Mouse (Mus musculus): ENCODE measurements at regions not wholly inside any gene's neighbourhood (a gene's known extent, or its start where the extent isn't known, plus 50 kb on each side); places are given as distances from the start of the nearest gene placed in this dataset.
A peak's percentile ranks its signal among the peaks of the same experiment; 100 is the strongest.

- DNase-seq (ENCODE audit: low spot score in 2 of 2) = no peak
These were observed 340.6 kb upstream of the Myt1l start for GRCm38 (mm10) chr12:29187619-29188018.

GRCm38 (mm10) chr12:29192391-29192790, 335.8 kb upstream of the Myt1l start:
- DNase-seq (ENCODE audit: low spot score in 2 of 2) = no peak

GRCm38 (mm10) chr12:29211946-29212345, 316.2 kb upstream of the Myt1l start:
- DNase-seq (ENCODE audit: low spot score in 2 of 2) = no peak

GRCm38 (mm10) chr12:29213625-29214024, 314.6 kb upstream of the Myt1l start:
- no peak for DNase-seq (ENCODE audit: low spot score in 2 of 2)

- no peak for DNase-seq (ENCODE audit: low spot score in 2 of 2)
These were observed 306.1 kb upstream of the Myt1l start for GRCm38 (mm10) chr12:29222099-29222498.

- DNase-seq (ENCODE audit: low spot score in 2 of 2) = no peak
These were observed 302.2 kb upstream of the Myt1l start for GRCm38 (mm10) chr12:29226001-29226400.

GRCm38 (mm10) chr12:29232492-29233447, 295.4 kb upstream of the Myt1l start:
- no peak for DNase-seq (ENCODE audit: low spot score in 2 of 2)

- no peak for DNase-seq (ENCODE audit: low spot score in 2 of 2)
These were observed 291.7 kb upstream of the Myt1l start for GRCm38 (mm10) chr12:29236496-29236895.

- no peak for DNase-seq (ENCODE audit: low spot score in 2 of 2)
These were observed 290.7 kb upstream of the Myt1l start for GRCm38 (mm10) chr12:29237516-29237915.

- DNase-seq (ENCODE audit: low spot score in 2 of 2) = no peak
These were observed 288.7 kb upstream of the Myt1l start for GRCm38 (mm10) chr12:29239482-29239881.

GRCm38 (mm10) chr12:29239975-29240374, 288.2 kb upstream of the Myt1l start:
- DNase-seq (ENCODE audit: low spot score in 2 of 2) = peak in 1 of 2 experiments; percentile 30

- DNase-seq (ENCODE audit: low spot score in 2 of 2) = no peak
These were observed 285.1 kb upstream of the Myt1l start for GRCm38 (mm10) chr12:29243087-29243486.

- no peak for DNase-seq (ENCODE audit: low spot score in 2 of 2)
These were observed 282.1 kb upstream of the Myt1l start for GRCm38 (mm10) chr12:29246041-29246440.

GRCm38 (mm10) chr12:29247356-29247755, 280.8 kb upstream of the Myt1l start:
- no peak for DNase-seq (ENCODE audit: low spot score in 2 of 2)

GRCm38 (mm10) chr12:29248459-29248858, 279.7 kb upstream of the Myt1l start:
- no peak for DNase-seq (ENCODE audit: low spot score in 2 of 2)

- DNase-seq (ENCODE audit: low spot score in 2 of 2) = no peak
These were observed 272.1 kb upstream of the Myt1l start for GRCm38 (mm10) chr12:29256103-29256502.

- DNase-seq (ENCODE audit: low spot score in 2 of 2) = no peak
These were observed 271.0 kb upstream of the Myt1l start for GRCm38 (mm10) chr12:29257011-29257734.

- DNase-seq (ENCODE audit: low spot score in 2 of 2) = peak in 1 of 2 experiments; percentile 41
These were observed 270.2 kb upstream of the Myt1l start for GRCm38 (mm10) chr12:29257735-29258547.

GRCm38 (mm10) chr12:29258548-29258874, 269.7 kb upstream of the Myt1l start:
- DNase-seq (ENCODE audit: low spot score in 2 of 2) = no peak

GRCm38 (mm10) chr12:29258966-29259365, 269.2 kb upstream of the Myt1l start:
- DNase-seq (ENCODE audit: low spot score in 2 of 2) = no peak

- DNase-seq (ENCODE audit: low spot score in 2 of 2) = no peak
These were observed 254.0 kb upstream of the Myt1l start for GRCm38 (mm10) chr12:29274166-29274565.

GRCm38 (mm10) chr12:29275676-29276075, 252.5 kb upstream of the Myt1l start:
- DNase-seq (ENCODE audit: low spot score in 2 of 2) = no peak
